Mouse (Mus musculus) liver, embryonic 15.5 days (tissue): ENCODE measurements around the gene Asic2. TPM values are rescaled to one million over a fixed set of nuclear protein-coding genes. Genes with fewer than 3 reads are reported as not detected.

Experiments used
- ATAC-seq: fragments of 200-750 bp; cut with Nextera tagmentation; 2 replicates; pipeline ENCODE4 v1.8.0; 2017; ENCODE audit warnings: moderate number of reproducible peaks, mild to moderate bottlenecking, moderate library complexity; ENCODE audit not compliant: insufficient read depth
- H3K27ac ChIP-seq: fragments of 300-500 bp; sonication (generic); replicated peaks from 2 replicates; pipeline ENCODE4 v1.5.1; 2015; ENCODE audit warnings: mild to moderate bottlenecking, inconsistent platforms
- H3K27me3 ChIP-seq: fragments of 300-500 bp; sonication (generic); 2 replicates; pipeline ENCODE4 v1.6.1; 2015; ENCODE audit warnings: mild to moderate bottlenecking, inconsistent platforms
- H3K36me3 ChIP-seq: fragments of 300-500 bp; sonication (generic); replicated peaks from 2 replicates; pipeline ENCODE4 v1.6.1; 2015; ENCODE audit warnings: moderate library complexity, mild to moderate bottlenecking, inconsistent platforms
- H3K4me1 ChIP-seq: fragments of 300-500 bp; sonication (generic); replicated peaks from 2 replicates; pipeline ENCODE4 v1.6.1; 2015; ENCODE audit warnings: inconsistent platforms
- H3K4me2 ChIP-seq: fragments of 300-500 bp; sonication (generic); 2 replicates; pipeline ENCODE4 v1.6.1; 2015; ENCODE audit warnings: moderate library complexity, mild to moderate bottlenecking, inconsistent platforms
- H3K4me3 ChIP-seq: fragments of 300-500 bp; sonication (generic); replicated peaks from 2 replicates; pipeline ENCODE4 v1.5.1; 2015; ENCODE audit warnings: mild to moderate bottlenecking, inconsistent platforms
- H3K9ac ChIP-seq: fragments of 300-500 bp; sonication (generic); 2 replicates; pipeline ENCODE4 v1.6.1; 2015; ENCODE audit warnings: moderate library complexity, mild to moderate bottlenecking, inconsistent platforms
- H3K9me3 ChIP-seq: fragments of 300-500 bp; sonication (generic); replicated peaks from 2 replicates; pipeline ENCODE4 v1.6.1; 2016; ENCODE audit warnings: inconsistent platforms
- WGBS: fragments of 180-500 bp; shearing (Covaris S2); methylation state at CpG from one replicate; pipeline ENCODE4 v1.1.7; 2015; ENCODE audit warnings: mixed read lengths; ENCODE audit not compliant: insufficient replicate concordance; 5-methylcytosine and 5-hydroxymethylcytosine counted together
- polyA plus RNA-seq: library from polyadenylated mRNA; unstranded; fragments of >200 nt; fragmentation: Nextera tagmentation; extraction: Ambion mirVana; gene quantifications from 2 replicates; pipeline ENCODE4 v1.2.1, GENCODE M21; 2015

Gene Asic2
- polyA plus RNA-seq, 1 experiment from 2014 or later = 0.03 TPM

- H3K4me3 ChIP-seq = no peak overlapping the region
- no peak overlapping the region for H3K9ac ChIP-seq
- H3K9me3 ChIP-seq = no peaks in the 10 kb centered on the region
- no peak overlapping the region for H3K4me2 ChIP-seq
- H3K36me3 ChIP-seq = no peaks in the 10 kb centered on the region
- WGBS = 66% methylated on average over 3 of the region's 3 CpGs
- no peak overlapping the region for H3K27ac ChIP-seq
- no peaks in the 10 kb centered on the region for H3K27me3 ChIP-seq
- no peak for ATAC-seq
- no peaks in the 10 kb centered on the region for H3K4me1 ChIP-seq
Observed at GRCm38 (mm10) chr11:81564857-81565256, 403.4 kb downstream of the Asic2 start.

- 49% methylated on average over 1 of the region's 1 CpGs for WGBS
- ATAC-seq = no peak
Observed at GRCm38 (mm10) chr11:81560374-81560773, 407.9 kb downstream of the Asic2 start.

GRCm38 (mm10) chr11:81543189-81543588 lies 425.1 kb downstream of the Asic2 start:
- H3K4me2 ChIP-seq = no peak overlapping the region
- H3K27me3 ChIP-seq = no peaks in the 10 kb centered on the region
- no peak overlapping the region for H3K4me3 ChIP-seq
- no peak for ATAC-seq
- H3K36me3 ChIP-seq = no peaks in the 10 kb centered on the region
- no peaks in the 10 kb centered on the region for H3K4me1 ChIP-seq
- H3K9ac ChIP-seq = no peak overlapping the region
- WGBS = 55% methylated on average over 6 of the region's 6 CpGs
- H3K27ac ChIP-seq = no peak overlapping the region
- H3K9me3 ChIP-seq = no peaks in the 10 kb centered on the region

More at GRCm38 (mm10) chr11:81560374-81560773, 407.9 kb downstream of the Asic2 start:
- no peaks in the 10 kb centered on the region for H3K27me3 ChIP-seq
- H3K4me3 ChIP-seq = no peak overlapping the region
- no peak overlapping the region for H3K27ac ChIP-seq
- H3K4me2 ChIP-seq = no peak overlapping the region
- no peaks in the 10 kb centered on the region for H3K9me3 ChIP-seq
- no peak overlapping the region for H3K9ac ChIP-seq
- H3K36me3 ChIP-seq = no peaks in the 10 kb centered on the region
- no peaks in the 10 kb centered on the region for H3K4me1 ChIP-seq

- Histone ChIP-seq H3K4me2 (no peak overlapping the region), H3K4me1 (no peaks in the 10 kb centered on the region), H3K27ac (no peak overlapping the region), H3K9ac (no peak overlapping the region), H3K4me3 (no peak overlapping the region), H3K27me3 (no peaks in the 10 kb centered on the region), H3K36me3 (no peaks in the 10 kb centered on the region), H3K9me3 (no peaks in the 10 kb centered on the region)
- peak; percentile 52 for ATAC-seq
- WGBS = 14% methylated on average over 4 of the region's 4 CpGs
Observed at GRCm38 (mm10) chr11:81535121-81535717, 433.0 kb downstream of the Asic2 start.

- H3K27me3 ChIP-seq = no peaks in the 10 kb centered on the region
- H3K9me3 ChIP-seq = no peaks in the 10 kb centered on the region
- 13% methylated on average over 5 of the region's 5 CpGs for WGBS
- no peak overlapping the region for H3K27ac ChIP-seq
- H3K9ac ChIP-seq = no peak overlapping the region
- no peak overlapping the region for H3K4me3 ChIP-seq
- H3K4me1 ChIP-seq = no peaks in the 10 kb centered on the region
- no peak overlapping the region for H3K4me2 ChIP-seq
- no peak for ATAC-seq
- no peaks in the 10 kb centered on the region for H3K36me3 ChIP-seq
Observed at GRCm38 (mm10) chr11:81534686-81535085, 433.6 kb downstream of the Asic2 start.

- H3K36me3 ChIP-seq = no peaks in the 10 kb centered on the region
- no peak overlapping the region; the same call in 1 of the 2 replicates for H3K4me2 ChIP-seq
- no peak overlapping the region for H3K9ac ChIP-seq
- no peaks in the 10 kb centered on the region for H3K4me1 ChIP-seq
- ATAC-seq = no peak
- no peaks in the 10 kb centered on the region for H3K9me3 ChIP-seq
- 5% methylated on average over 6 of the region's 6 CpGs for WGBS
- H3K27me3 ChIP-seq = no peaks in the 10 kb centered on the region
- no peak overlapping the region for H3K27ac ChIP-seq
- no peak overlapping the region for H3K4me3 ChIP-seq
Observed at GRCm38 (mm10) chr11:81531906-81532305, 436.4 kb downstream of the Asic2 start.

- Histone ChIP-seq H3K9me3 (no peaks in the 10 kb centered on the region), H3K4me3 (no peak overlapping the region), H3K9ac (no peak overlapping the region), H3K36me3 (no peaks in the 10 kb centered on the region), H3K27me3 (no peaks in the 10 kb centered on the region), H3K27ac (no peak overlapping the region), H3K4me1 (no peaks in the 10 kb centered on the region), H3K4me2 (no peak overlapping the region)
- 53% methylated on average over 1 of the region's 1 CpGs for WGBS
- ATAC-seq = no peak
Observed at GRCm38 (mm10) chr11:81522927-81523326, 445.3 kb downstream of the Asic2 start.

- no peak overlapping the region for H3K27ac ChIP-seq
- no peaks in the 10 kb centered on the region for H3K9me3 ChIP-seq
- no peak overlapping the region for H3K9ac ChIP-seq
- no peak overlapping the region for H3K4me2 ChIP-seq
- no peaks in the 10 kb centered on the region for H3K36me3 ChIP-seq
- no peaks in the 10 kb centered on the region for H3K4me1 ChIP-seq
- no peak overlapping the region for H3K4me3 ChIP-seq
- no peaks in the 10 kb centered on the region for H3K27me3 ChIP-seq
- ATAC-seq = no peak
- 66% methylated on average over 4 of the region's 4 CpGs for WGBS
Observed at GRCm38 (mm10) chr11:81521881-81522280, 446.4 kb downstream of the Asic2 start.

- Histone ChIP-seq H3K36me3 (no peaks in the 10 kb centered on the region), H3K27me3 (no peaks in the 10 kb centered on the region), H3K4me3 (no peak overlapping the region), H3K27ac (no peak overlapping the region), H3K4me1 (no peaks in the 10 kb centered on the region), H3K9me3 (no peaks in the 10 kb centered on the region), H3K9ac (no peak overlapping the region), H3K4me2 (no peak overlapping the region)
- ATAC-seq = no peak
- WGBS = 35% methylated on average over 14 of the region's 14 CpGs
Observed at GRCm38 (mm10) chr11:81518001-81518955, 450.0 kb downstream of the Asic2 start.

GRCm38 (mm10) chr11:81515754-81516153 lies 452.5 kb downstream of the Asic2 start:
- H3K36me3 ChIP-seq = no peaks in the 10 kb centered on the region
- H3K9ac ChIP-seq = no peak overlapping the region
- ATAC-seq = no peak
- H3K4me3 ChIP-seq = no peak overlapping the region
- 47% methylated on average over 3 of the region's 3 CpGs for WGBS
- no peak overlapping the region for H3K4me2 ChIP-seq
- H3K27me3 ChIP-seq = no peaks in the 10 kb centered on the region
- H3K27ac ChIP-seq = no peak overlapping the region
- H3K9me3 ChIP-seq = no peaks in the 10 kb centered on the region
- no peaks in the 10 kb centered on the region for H3K4me1 ChIP-seq

- H3K4me1 ChIP-seq = no peaks in the 10 kb centered on the region
- H3K9ac ChIP-seq = no peak overlapping the region
- no peak for ATAC-seq
- no peak overlapping the region for H3K4me3 ChIP-seq
- H3K9me3 ChIP-seq = no peaks in the 10 kb centered on the region
- H3K36me3 ChIP-seq = no peaks in the 10 kb centered on the region
- no peak overlapping the region for H3K4me2 ChIP-seq
- 62% methylated on average over 10 of the region's 10 CpGs for WGBS
- no peak overlapping the region for H3K27ac ChIP-seq
- H3K27me3 ChIP-seq = no peaks in the 10 kb centered on the region
Observed at GRCm38 (mm10) chr11:81512434-81512833, 455.8 kb downstream of the Asic2 start.
